In genomic region chr4:153780501-153780900, GRCm38 (mm10) we compare ENCODE assay signal across 25 mouse cellular contexts.
"Had no signal": no experiment of that assay in that cellular context is flagged by ENCODE, and none has a peak within 500 bp of the region (broad histone marks: within the 10 kb centered on the region; RNA-seq: fewer than 3 reads in every experiment).

No protein-coding gene starts in this region.

- H3K27ac ChIP-seq: gastrocnemius, adult 2 months; heart, embryonic 10.5 days; hindbrain, embryonic 14.5 days; intestine, embryonic 15.5 days; layer of hippocampus, adult 2 months; left cerebral cortex, adult 2 months; limb, embryonic 10.5 days; limb, embryonic 12.5 days; liver, embryonic 13.5 days had no signal

- H3K36me3 ChIP-seq: heart, embryonic 10.5 days; heart, embryonic 12.5 days; intestine, embryonic 15.5 days; limb, embryonic 10.5 days; limb, embryonic 12.5 days; liver, embryonic 13.5 days had no signal

- H3K27me3 ChIP-seq: heart, embryonic 12.5 days; intestine, embryonic 15.5 days; limb, embryonic 12.5 days; liver, embryonic 13.5 days had no signal

- H3K9ac ChIP-seq: heart, embryonic 12.5 days; hindbrain, embryonic 14.5 days; intestine, embryonic 15.5 days; limb, embryonic 12.5 days; liver, embryonic 13.5 days had no signal

- H3K4me1 ChIP-seq: heart, embryonic 10.5 days; heart, embryonic 12.5 days; intestine, embryonic 15.5 days; limb, embryonic 12.5 days; liver, embryonic 13.5 days had no signal

- ATAC-seq: hindbrain, embryonic 16.5 days; inflammation-experienced regulatory T-cells, adult 6 months; intestine, embryonic 15.5 days; intestine, postnatal 0 days had no signal

- DNase-seq: gastrocnemius, adult 2 months; gastrocnemius, postnatal 10 days; gastrocnemius, postnatal 25 days; heart, adult 18-20 months; heart, postnatal 10 days; heart, postnatal 4 days; kidney, adult 18-20 months; kidney, adult 8-10 months; kidney, postnatal 10 days; kidney, postnatal 25 days; kidney, postnatal 4 days; liver; liver, embryonic 13.5 days had no signal

- H3K4me3 ChIP-seq: gastrocnemius, adult 2 months; heart, embryonic 10.5 days; heart, embryonic 12.5 days; intestine, embryonic 15.5 days; layer of hippocampus, adult 2 months; left cerebral cortex, adult 2 months; limb, embryonic 10.5 days; limb, embryonic 12.5 days; liver, embryonic 13.5 days had no signal

- H3K9me3 ChIP-seq: heart, embryonic 10.5 days; heart, embryonic 12.5 days; intestine, embryonic 15.5 days; limb, embryonic 10.5 days; limb, embryonic 12.5 days had no signal

- H3K4me2 ChIP-seq: heart, embryonic 12.5 days; hindbrain, embryonic 14.5 days; intestine, embryonic 15.5 days; limb, embryonic 12.5 days; liver, embryonic 11.5 days; liver, embryonic 13.5 days had no signal
